Mouse (Mus musculus) forebrain, embryonic 11.5 days (tissue): Measurements from ENCODE around the gene Mcrip1. TPM values are rescaled to one million over a fixed set of nuclear protein-coding genes. Genes with fewer than 3 reads are reported as not detected.
A peak's percentile ranks its signal among the peaks of the same experiment; 100 is the strongest.
"Not testable (repeated sequence)": the region's sequence is repeated elsewhere in the genome, so short reads cannot be mapped to it uniquely, and the experiment has no call there.

Experiments
- ATAC-seq: fragments of 200-750 bp; cut with Nextera tagmentation; replicated peaks from 2 replicates; pipeline ENCODE4 v1.8.0; 2017; ENCODE audit warnings: moderate TSS enrichment; ENCODE audit not compliant: low FRiP score
- DNase-seq: peaks from one replicate; pipeline ENCODE4 v3.0.0-alpha.2; 2017; ENCODE audit warnings: low spot score
- H3K27ac ChIP-seq: fragments of 300-500 bp; sonication (generic); 2 replicates; pipeline ENCODE4 v1.5.1; 2014; ENCODE audit warnings: low read depth, low read length
- H3K27me3 ChIP-seq: fragments of 300-500 bp; sonication (generic); 2 replicates; pipeline ENCODE4 v1.6.1; 2014; ENCODE audit warnings: mild to moderate bottlenecking, low read length, mixed read lengths; ENCODE audit not compliant: control insufficient read depth, insufficient read depth
- H3K36me3 ChIP-seq: fragments of 300-500 bp; sonication (generic); 2 replicates; pipeline ENCODE4 v1.6.1; 2014; ENCODE audit warnings: mild to moderate bottlenecking, low read length, moderate library complexity, mixed read lengths; ENCODE audit not compliant: control insufficient read depth, insufficient read depth
- H3K4me1 ChIP-seq: fragments of 300-500 bp; sonication (generic); replicated peaks from 2 replicates; pipeline ENCODE4 v1.6.1; 2014; ENCODE audit warnings: low read length, mixed read lengths; ENCODE audit not compliant: control insufficient read depth, insufficient read depth
- H3K4me2 ChIP-seq: fragments of 300-500 bp; sonication (generic); 2 replicates; pipeline ENCODE4 v1.6.1; 2014; ENCODE audit warnings: low read depth, mild to moderate bottlenecking, low read length, moderate library complexity, mixed read lengths; ENCODE audit not compliant: severe bottlenecking
- H3K4me3 ChIP-seq: fragments of 300-500 bp; sonication (generic); 2 replicates; pipeline ENCODE4 v1.5.1; 2014; ENCODE audit warnings: low read depth, low read length
- H3K9ac ChIP-seq: fragments of 300-500 bp; sonication (generic); 2 replicates; pipeline ENCODE4 v1.6.1; 2014; ENCODE audit warnings: low read length
- H3K9me3 ChIP-seq: fragments of 300-500 bp; sonication (generic); 2 replicates; pipeline ENCODE4 v1.6.1; 2016; ENCODE audit warnings: low read length, mixed read lengths; ENCODE audit not compliant: control insufficient read depth
- WGBS: fragments of 180-500 bp; shearing (Covaris S2); extraction: QIAGEN DNeasy Blood & Tissue Kit; methylation state at CpG from one replicate; pipeline ENCODE4 v1.1.7; 2014; 5-methylcytosine and 5-hydroxymethylcytosine counted together
- polyA plus RNA-seq: library from polyadenylated mRNA; unstranded; fragments of >200 nt; fragmentation: Nextera tagmentation; extraction: Ambion mirVana; gene quantifications from 2 replicates; pipeline ENCODE4 v1.2.1, GENCODE M21; 2014

The Mcrip1 gene
- polyA plus RNA-seq = 213 and 247 TPM in 2 replicates

GRCm38 (mm10) chr11:120549168-120549945 lies at the start of gene Mcrip1:
Gene Mcrip1, minus strand, starts transcription at chr11:120549727.
- no peaks in the 10 kb centered on the region for H3K27me3 ChIP-seq
- ATAC-seq = peak; percentile 91
- peak within 1 kb of the TSS; percentile 82 for H3K9ac ChIP-seq
- peak; percentile 95 for DNase-seq
- peaks cover 2% of the 10 kb centered on the region; the same call in 1 of the 2 replicates for H3K36me3 ChIP-seq
- peaks cover 3% of the 10 kb centered on the region; the same call in 1 of the 2 replicates for H3K4me1 ChIP-seq
- peak within 1 kb of the TSS; percentile 86 for H3K4me3 ChIP-seq
- peak within 1 kb of the TSS; percentile 58 for H3K27ac ChIP-seq
- H3K4me2 ChIP-seq = peak within 1 kb of the TSS; percentile 72
- no peaks in the 10 kb centered on the region for H3K9me3 ChIP-seq
- under 1% methylated on average over 75 of the region's 87 CpGs for WGBS

- WGBS = 53% methylated on average over 17 of the region's 17 CpGs
- Histone ChIP-seq H3K4me1 (peaks cover 12% of the 10 kb centered on the region; the same call in 1 of the 2 replicates), H3K9me3 (no peaks in the 10 kb centered on the region), H3K9ac (peak overlapping the region; percentile 75), H3K4me3 (peak overlapping the region; percentile 100), H3K27ac (peak overlapping the region; percentile 71; the same call in 1 of the 2 replicates), H3K27me3 (no peaks in the 10 kb centered on the region), H3K36me3 (peaks cover 22% of the 10 kb centered on the region; the same call in 1 of the 2 replicates), H3K4me2 (peak overlapping the region; percentile 99)
- ATAC-seq (0 out of 2 replicates have a peak, but pooled peaks have one; percentile 14), DNase-seq (no peak)
These were observed 49.5 kb upstream of the Mcrip1 start for GRCm38 (mm10) chr11:120598990-120599549.

DNA sequence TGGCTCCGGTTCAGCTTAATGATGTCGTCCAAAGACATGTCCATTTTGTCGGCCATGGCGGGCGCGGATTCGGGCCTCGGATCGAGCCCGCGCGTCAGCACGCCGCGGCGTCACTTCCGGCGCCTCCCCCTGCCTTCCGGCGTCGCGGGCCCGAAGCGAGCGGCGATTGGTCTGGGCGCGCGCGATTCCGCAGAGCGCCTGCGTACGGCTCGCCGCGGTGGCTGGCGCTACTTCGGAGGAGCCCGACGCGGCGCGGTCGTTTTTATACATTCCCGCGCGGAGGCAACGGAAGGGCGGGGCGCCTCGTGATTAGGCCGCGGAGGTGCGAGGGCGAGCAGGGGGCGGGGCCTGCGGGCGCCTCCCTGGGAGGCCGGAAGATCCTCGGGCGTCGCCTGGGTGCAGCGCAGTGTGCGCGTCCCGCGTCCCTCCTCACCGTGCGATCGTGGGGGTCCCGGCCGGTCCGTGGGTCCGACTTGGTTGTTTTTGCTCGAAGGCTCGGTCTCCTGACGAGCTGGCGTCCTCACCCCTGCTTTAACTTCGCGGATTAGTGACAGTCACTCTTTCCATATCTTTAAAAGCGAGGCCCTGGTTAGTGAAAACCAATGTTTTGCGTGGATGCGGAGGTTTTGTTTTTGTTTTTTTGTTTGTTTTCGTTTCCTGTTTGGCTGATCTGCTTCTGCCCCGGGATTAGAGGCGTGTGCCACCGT lies 48.9 kb upstream of the Mcrip1 start, which contains the start of the genes Alyref and Anapc11:
Alyref (minus strand) TSS at position 83 of the 707 bp plus-strand sequence.
Anapc11 (plus strand) TSS at position 139 of the 707 bp plus-strand sequence.
- H3K4me3 ChIP-seq = peak within 1 kb of the TSS; percentile 100
- under 1% methylated on average over 76 of the region's 88 CpGs for WGBS
- ATAC-seq (peak; percentile 98), DNase-seq (peak; percentile 97)
- peaks cover 12% of the 10 kb centered on the region; the same call in 1 of the 2 replicates for H3K4me1 ChIP-seq
- H3K4me2 ChIP-seq = peak within 1 kb of the TSS; percentile 99
- H3K36me3 ChIP-seq = peaks cover 28% of the 10 kb centered on the region
- no peaks in the 10 kb centered on the region for H3K27me3 ChIP-seq
- H3K9ac ChIP-seq = peak within 1 kb of the TSS; percentile 98
- no peaks in the 10 kb centered on the region for H3K9me3 ChIP-seq
- peak within 1 kb of the TSS; percentile 74 for H3K27ac ChIP-seq

DNA sequence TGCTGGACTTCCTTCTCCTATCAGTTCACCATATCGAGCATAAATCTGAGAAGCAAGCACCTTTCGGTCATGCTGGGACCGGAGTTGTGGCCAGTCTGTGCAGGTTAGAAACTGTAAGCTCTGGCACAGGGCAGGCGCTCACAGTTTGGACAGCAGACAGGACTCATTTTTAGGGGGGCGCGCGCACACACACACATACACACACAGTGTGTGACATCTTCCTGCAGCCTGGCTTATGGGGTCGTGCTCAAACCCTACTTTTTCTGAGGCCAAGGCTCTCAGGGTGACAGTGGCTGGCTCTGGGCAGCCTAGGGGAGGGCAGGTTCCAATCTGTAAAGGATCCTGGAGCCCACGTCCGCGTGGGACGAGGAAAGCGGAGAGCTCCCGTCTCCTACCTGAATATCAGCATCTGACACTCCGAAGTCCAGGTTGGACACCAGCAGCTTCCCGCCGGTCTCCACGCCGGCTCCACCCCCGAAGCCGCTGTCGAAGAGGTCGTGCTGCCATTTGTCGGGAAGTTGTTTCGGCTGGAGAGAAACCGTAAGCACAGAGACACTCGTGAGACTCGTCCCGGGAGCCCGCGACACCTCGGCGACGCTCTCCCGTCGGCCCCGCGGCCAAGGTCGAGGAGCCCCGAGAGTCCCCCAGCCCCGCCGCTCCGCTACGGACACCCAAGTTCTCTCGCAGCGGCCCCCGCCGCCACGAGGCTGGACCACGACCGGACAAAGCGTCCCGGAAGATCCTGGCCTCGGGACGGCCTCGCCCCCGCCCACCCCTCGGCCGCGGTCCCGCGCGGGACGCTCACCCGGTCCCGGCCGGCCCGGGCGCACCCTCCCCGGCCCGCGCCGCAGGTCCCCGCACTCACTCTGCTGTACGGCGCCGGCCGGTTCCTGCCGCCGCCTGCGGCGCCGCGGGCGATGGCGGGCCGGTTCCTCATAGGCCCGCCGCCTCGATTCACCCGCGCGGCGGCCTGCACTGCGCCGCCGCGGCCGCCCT lies 48.0 kb upstream of the Mcrip1 start:
- Histone ChIP-seq H3K4me2 (peak overlapping the region; percentile 99), H3K27me3 (no peaks in the 10 kb centered on the region), H3K36me3 (peaks cover 31% of the 10 kb centered on the region), H3K27ac (peak overlapping the region; percentile 74), H3K9ac (peak overlapping the region; percentile 98), H3K4me3 (peak overlapping the region; percentile 100), H3K4me1 (peaks cover 12% of the 10 kb centered on the region; the same call in 1 of the 2 replicates), H3K9me3 (no peaks in the 10 kb centered on the region)
- 5% methylated on average over 93 of the region's 99 CpGs for WGBS
- DNase-seq = peak; percentile 67
- ATAC-seq = no peak; the same call in 1 of the 2 replicates

- H3K9ac ChIP-seq = no peak overlapping the region
- WGBS = 91% methylated on average over 6 of the region's 6 CpGs
- ATAC-seq = no peak
These were observed 39.0 kb upstream of the Mcrip1 start for GRCm38 (mm10) chr11:120588531-120588930.

DNA sequence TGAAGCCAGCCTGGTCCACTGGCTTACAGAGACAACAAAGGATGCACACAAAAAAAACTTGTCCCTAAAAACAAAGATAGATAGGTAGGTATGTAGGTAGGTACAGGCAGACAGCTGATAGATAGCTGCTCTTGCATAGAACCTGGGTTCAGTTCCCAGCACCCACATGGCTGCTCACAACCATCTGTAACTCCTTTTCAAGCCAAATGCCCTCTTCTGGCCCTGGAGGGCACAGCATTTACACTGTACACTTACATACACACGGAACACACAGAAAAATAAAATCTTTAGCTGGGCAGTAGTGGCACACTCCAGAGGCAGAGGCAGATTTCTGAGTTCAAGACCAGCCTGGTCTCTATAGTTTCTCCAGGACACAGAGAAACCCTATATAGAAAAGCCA lies 34.4 kb upstream of the Mcrip1 start:
- Histone ChIP-seq H3K27me3 (no peaks in the 10 kb centered on the region), H3K36me3 (peaks cover 29% of the 10 kb centered on the region)

More at GRCm38 (mm10) chr11:120588531-120588930, 39.0 kb upstream of the Mcrip1 start:
- Histone ChIP-seq H3K27me3 (no peaks in the 10 kb centered on the region), H3K36me3 (peaks cover 38% of the 10 kb centered on the region), H3K9me3 (peaks cover 3% of the 10 kb centered on the region; the same call in 1 of the 2 replicates), H3K4me1 (no peaks in the 10 kb centered on the region), H3K27ac (no peak overlapping the region), H3K4me3 (no peak overlapping the region), H3K4me2 (no peak overlapping the region)
- no peak for DNase-seq

GRCm38 (mm10) chr11:120582982-120583293 lies 33.4 kb upstream of the Mcrip1 start:
- H3K27me3 ChIP-seq, H3K9me3 ChIP-seq, H3K9ac ChIP-seq, H3K4me2 ChIP-seq, H3K4me3 ChIP-seq, DNase-seq, ATAC-seq, H3K27ac ChIP-seq: not testable (repeated sequence)
- WGBS = 81% methylated on average over 2 of the region's 2 CpGs
- Histone ChIP-seq H3K4me1 (peaks cover 10% of the 10 kb centered on the region), H3K36me3 (peaks cover 30% of the 10 kb centered on the region)

More for the DNA sequence above, 34.4 kb upstream of the Mcrip1 start:
- DNase-seq (no peak), ATAC-seq (no peak)
- H3K9me3 ChIP-seq = peaks cover 3% of the 10 kb centered on the region; the same call in 1 of the 2 replicates
- H3K27ac ChIP-seq = no peak overlapping the region
- no peak overlapping the region for H3K9ac ChIP-seq
- WGBS = 94% methylated on average over 1 of the region's 1 CpGs
- H3K4me2 ChIP-seq = no peak overlapping the region
- no peak overlapping the region for H3K4me3 ChIP-seq
- peaks cover 10% of the 10 kb centered on the region for H3K4me1 ChIP-seq
